Mouse (Mus musculus) neutrophil, adult 5-6 weeks (primary cell): Measurements from ENCODE around the gene Allc. TPM values are rescaled to one million over a fixed set of nuclear protein-coding genes. Genes with fewer than 3 reads are reported as not detected.

Experiments used
- ATAC-seq: fragments of 151-379, 151-347 bp; 2 replicates; pipeline ENCODE4 v1.8.0; 2017; ENCODE audit warnings: mild to moderate bottlenecking, moderate TSS enrichment; ENCODE audit not compliant: insufficient number of reproducible peaks, poor library complexity, low FRiP score, severe bottlenecking; ENCODE audit errors: extremely low read depth
- total RNA-seq: library from RNA; stranded (forward); fragments of 200-1000 nt; gene quantifications from 2 replicates; pipeline ENCODE4 v1.2.3, GENCODE M21; 2017

The Allc gene
- total RNA-seq = not detected in 2 replicates

- no peak for ATAC-seq
These were observed at the start of gene Allc for GRCm38 (mm10) chr12:28582423-28582822. Gene Allc, minus strand, starts transcription at chr12:28582523.

- no peak for ATAC-seq
These were observed 46.1 kb upstream of the Allc start for GRCm38 (mm10) chr12:28628436-28628835.

GRCm38 (mm10) chr12:28627092-28627491, 44.8 kb upstream of the Allc start:
- ATAC-seq = no peak

- ATAC-seq = no peak
These were observed 43.1 kb upstream of the Allc start for GRCm38 (mm10) chr12:28625407-28625806.

- ATAC-seq = no peak
These were observed 41.9 kb upstream of the Allc start for GRCm38 (mm10) chr12:28624251-28624650.

- ATAC-seq = no peak
These were observed 40.9 kb upstream of the Allc start, which contains the start of gene Colec11 for GRCm38 (mm10) chr12:28623195-28623594. Gene Colec11, minus strand, starts transcription at chr12:28623377.

GRCm38 (mm10) chr12:28622641-28623040, 40.3 kb upstream of the Allc start:
- no peak for ATAC-seq

GRCm38 (mm10) chr12:28622167-28622532, 39.8 kb upstream of the Allc start:
- ATAC-seq = no peak

- no peak for ATAC-seq
These were observed 39.3 kb upstream of the Allc start for GRCm38 (mm10) chr12:28621451-28622166.

GRCm38 (mm10) chr12:28617297-28617696, 35.0 kb upstream of the Allc start:
- ATAC-seq = no peak

GRCm38 (mm10) chr12:28614401-28614800, 32.1 kb upstream of the Allc start:
- ATAC-seq = no peak

- no peak for ATAC-seq
These were observed 30.1 kb upstream of the Allc start for GRCm38 (mm10) chr12:28612391-28612790.

- no peak for ATAC-seq
These were observed 25.4 kb upstream of the Allc start for GRCm38 (mm10) chr12:28607546-28608305.

- no peak for ATAC-seq
These were observed 21.2 kb upstream of the Allc start for GRCm38 (mm10) chr12:28603494-28603893.

- ATAC-seq = no peak
These were observed 19.9 kb upstream of the Allc start for GRCm38 (mm10) chr12:28602259-28602658.

- ATAC-seq = no peak
These were observed 16.2 kb upstream of the Allc start for GRCm38 (mm10) chr12:28598526-28598991.

GRCm38 (mm10) chr12:28598110-28598509, 15.8 kb upstream of the Allc start:
- no peak for ATAC-seq

- no peak for ATAC-seq
These were observed 15.4 kb upstream of the Allc start for GRCm38 (mm10) chr12:28597699-28598098.

GRCm38 (mm10) chr12:28596851-28597250, 14.5 kb upstream of the Allc start:
- ATAC-seq = no peak

- no peak for ATAC-seq
These were observed 8.1 kb upstream of the Allc start for GRCm38 (mm10) chr12:28590428-28590827.
